Mouse (Mus musculus): Measurements from ENCODE around the gene Sox5.

DNA sequence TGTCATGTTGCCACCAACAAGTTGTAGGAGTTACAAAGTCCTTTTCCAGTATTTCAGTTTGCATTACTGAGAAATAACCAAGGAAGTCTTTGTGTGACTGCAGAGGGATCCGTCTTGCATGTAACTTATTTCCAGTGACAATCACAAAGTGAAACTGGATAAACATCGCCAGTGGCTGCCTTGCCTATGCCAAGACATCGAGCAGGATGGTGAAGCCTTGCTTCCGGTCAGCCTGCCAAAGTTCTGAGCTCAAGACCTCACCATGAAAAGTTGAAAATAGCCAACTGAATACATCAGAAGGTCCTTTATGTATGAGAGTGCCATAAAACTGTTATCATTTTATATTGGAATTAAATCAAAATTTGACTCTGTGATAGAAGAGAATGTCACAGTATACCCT lies 136.0 kb downstream of the Sox5 start:
- TF ChIP-seq CTCF (IDR thresholded peaks at IDR 0.05; ENCODE audit: extremely low read depth, insufficient read length, insufficient replicate concordance, low read depth, low read length), result no peak
- no peak for TF ChIP-seq POLR2A (IDR thresholded peaks at IDR 0.05; ENCODE audit: low read depth, low read length)

Data from small intestine, adult 2 months (tissue).